Mouse (Mus musculus): ENCODE results near the gene Gemin4. TPM values are rescaled to one million over a fixed set of nuclear protein-coding genes. Genes with fewer than 3 reads are reported as not detected.

Gene Gemin4
- total and polyA plus RNA-seq, 3 experiments, result 41.3 to 51.6 (median 46.5) TPM

GRCm38 (mm10) chr11:76178726-76179494, 38.6 kb downstream of the Gemin4 start:
- TF ChIP-seq TCF12 (IDR thresholded peaks at IDR 0.05; ENCODE audit: low read depth, low read length), result no peak
- TF ChIP-seq NRF1 (IDR thresholded peaks at IDR 0.05; ENCODE audit: low read depth, low read length), result peak; percentile 87
- Histone ChIP-seq H3K4me3 (replicated peaks in 1 of 3; ENCODE audit: low read depth in 2 of 3, low read length in 2 of 3, poor library complexity in 1 of 3) (peak overlapping the region; percentile 66 to 90 (median 86)), H3K9me3 (replicated peaks; ENCODE audit: low read length) (no peaks in the 10 kb centered on the region), H3K79me2 (replicated peaks; ENCODE audit: control insufficient read depth, extremely low read depth, insufficient read depth, poor library complexity, severe bottlenecking) (peaks cover 24% of the 10 kb centered on the region), H3K27ac (ENCODE audit: insufficient read depth, low read depth) (peak overlapping the region; percentile 43), H3K36me3 (replicated peaks in 1 of 2; ENCODE audit: control insufficient read depth in 1 of 2, insufficient read depth in 1 of 2, low read length in 1 of 2) (peaks cover 16 to 49% of the 10 kb centered on the region in 2 experiments), H3K9ac (ENCODE audit: insufficient read depth, low read depth) (peak overlapping the region; percentile 44), H3K27me3 (replicated peaks) (no peaks in the 10 kb centered on the region), H3K4me2 (ENCODE audit: insufficient read depth, low read depth, poor library complexity, severe bottlenecking) (peak overlapping the region; percentile 73), H3K4me1 (ENCODE audit: control insufficient read depth in 1 of 2, insufficient read depth in 2 of 2) (peaks cover 0 to 26% of the 10 kb centered on the region in 2 experiments; a peak in 3 of 4 replicates)
- dilution Hi-C loops (cut with MboI; ENCODE audit: extremely low pct_ligation_motif_present, extremely low pct_unique_long_range_greater_than_20kb, low sequenced_read_pairs), result no loop called here
- DNase-seq (ENCODE audit: extremely low read depth), result peak; percentile 72
- in situ Hi-C loops (cut with MboI; ENCODE audit: low pct_ligation_motif_present, low pct_unique_long_range_greater_than_20kb, low sequenced_read_pairs), result no loop called here

- peaks cover 3 to 13% of the 10 kb centered on the region in 2 experiments for H3K4me1 ChIP-seq (ENCODE audit: control insufficient read depth in 1 of 2, insufficient read depth in 2 of 2)
- no peak for TF ChIP-seq CHD2 (IDR thresholded peaks at IDR 0.05; ENCODE audit: low read length)
- no peak overlapping the region for H3K27ac ChIP-seq (ENCODE audit: insufficient read depth, low read depth)
- dilution Hi-C loops (cut with MboI; ENCODE audit: extremely low pct_ligation_motif_present, extremely low pct_unique_long_range_greater_than_20kb, low sequenced_read_pairs) (no loop called here), in situ Hi-C loops (cut with MboI; ENCODE audit: low pct_ligation_motif_present, low pct_unique_long_range_greater_than_20kb, low sequenced_read_pairs) (no loop called here)
- H3K27me3 ChIP-seq (replicated peaks), result no peaks in the 10 kb centered on the region
- no peaks in the 10 kb centered on the region for H3K9me3 ChIP-seq (replicated peaks; ENCODE audit: low read length)
- no peak for DNase-seq (ENCODE audit: extremely low read depth)
- peaks cover 24 to 70% of the 10 kb centered on the region in 2 experiments for H3K36me3 ChIP-seq (replicated peaks in 1 of 2; ENCODE audit: control insufficient read depth in 1 of 2, insufficient read depth in 1 of 2, low read length in 1 of 2)
- H3K4me3 ChIP-seq (replicated peaks in 1 of 3; ENCODE audit: low read depth in 2 of 3, low read length in 2 of 3, poor library complexity in 1 of 3), result no peak overlapping the region
- no peaks in the 10 kb centered on the region for H3K79me2 ChIP-seq (replicated peaks; ENCODE audit: control insufficient read depth, extremely low read depth, insufficient read depth, poor library complexity, severe bottlenecking)
- no peak overlapping the region for H3K4me2 ChIP-seq (ENCODE audit: insufficient read depth, low read depth, poor library complexity, severe bottlenecking)
- H3K9ac ChIP-seq (ENCODE audit: insufficient read depth, low read depth), result no peak overlapping the region
Observed at GRCm38 (mm10) chr11:76170207-76170606, 47.3 kb downstream of the Gemin4 start.

GRCm38 (mm10) chr11:76168976-76169375, 48.5 kb downstream of the Gemin4 start:
- no peak for DNase-seq (ENCODE audit: extremely low read depth)
- Histone ChIP-seq H3K4me3 (replicated peaks in 1 of 3; ENCODE audit: low read depth in 2 of 3, low read length in 2 of 3, poor library complexity in 1 of 3) (no peak overlapping the region), H3K36me3 (replicated peaks in 1 of 2; ENCODE audit: control insufficient read depth in 1 of 2, insufficient read depth in 1 of 2, low read length in 1 of 2) (peaks cover 24 to 69% of the 10 kb centered on the region in 2 experiments), H3K27me3 (replicated peaks) (no peaks in the 10 kb centered on the region), H3K4me2 (ENCODE audit: insufficient read depth, low read depth, poor library complexity, severe bottlenecking) (no peak overlapping the region), H3K27ac (ENCODE audit: insufficient read depth, low read depth) (no peak overlapping the region), H3K4me1 (ENCODE audit: control insufficient read depth in 1 of 2, insufficient read depth in 2 of 2) (peaks cover 3 to 13% of the 10 kb centered on the region in 2 experiments), H3K79me2 (replicated peaks; ENCODE audit: control insufficient read depth, extremely low read depth, insufficient read depth, poor library complexity, severe bottlenecking) (no peaks in the 10 kb centered on the region), H3K9ac (ENCODE audit: insufficient read depth, low read depth) (no peak overlapping the region), H3K9me3 (replicated peaks; ENCODE audit: low read length) (no peaks in the 10 kb centered on the region)
- no peak for TF ChIP-seq POLR2A (IDR thresholded peaks at IDR 0.05; ENCODE audit: low read depth, low read length)
- in situ Hi-C loops (cut with MboI; ENCODE audit: low pct_ligation_motif_present, low pct_unique_long_range_greater_than_20kb, low sequenced_read_pairs), result no loop called here
- dilution Hi-C loops (cut with MboI; ENCODE audit: extremely low pct_ligation_motif_present, extremely low pct_unique_long_range_greater_than_20kb, low sequenced_read_pairs), result no loop called here

Data from CH12.LX (cell line).